Mouse (Mus musculus) heart, adult 2 months (tissue): ENCODE data around the gene Gm19345. TPM values are rescaled to one million over a fixed set of nuclear protein-coding genes. Genes with fewer than 3 reads are reported as not detected.

ENCODE experiments used
- DNase-seq, 2 experiments: peaks; one replicate each; pipeline ENCODE4 v3.0.0; 2021
- H3K27ac ChIP-seq: fragments of 200-600 bp; 2 replicates; pipeline ENCODE4 v1.8.1; 2022
- H3K27me3 ChIP-seq: fragments of 200-500 bp; 2 replicates; pipeline ENCODE4 v1.6.1; 2012; ENCODE audit warnings: mild to moderate bottlenecking, low read length, inconsistent platforms, mixed read lengths; ENCODE audit not compliant: control insufficient read depth, insufficient read depth
- H3K36me3 ChIP-seq: fragments of 200-500 bp; 2 replicates; pipeline ENCODE4 v1.6.1; 2012; ENCODE audit warnings: low read length, inconsistent platforms; ENCODE audit not compliant: control insufficient read depth, insufficient read depth
- H3K4me1 ChIP-seq: fragments of 200-500 bp; 2 replicates; pipeline ENCODE4 v1.6.1; 2011; ENCODE audit warnings: low read length; ENCODE audit not compliant: control insufficient read depth, insufficient read depth
- H3K4me3 ChIP-seq: fragments of 200-600 bp; 2 replicates; pipeline ENCODE4 v1.8.1; 2022
- H3K79me2 ChIP-seq: fragments of 200-500 bp; replicated peaks from 2 replicates; pipeline ENCODE4 v1.6.1; 2012; ENCODE audit warnings: mild to moderate bottlenecking, inconsistent platforms, low read length, moderate library complexity, mixed read lengths; ENCODE audit not compliant: control insufficient read depth, insufficient read depth
- H3K9ac ChIP-seq: fragments of 200-500 bp; 2 replicates; pipeline ENCODE4 v1.6.1; 2012; ENCODE audit warnings: low read depth, mild to moderate bottlenecking, control low read depth, inconsistent platforms, low read length, mixed read lengths
- CTCF ChIP-seq: fragments of 200-600 bp; IDR thresholded peaks from 2 replicates; pipeline ENCODE4 v1.8.1; 2022; ENCODE audit warnings: antibody characterized with exemption, mild to moderate bottlenecking, moderate library complexity
- EP300 ChIP-seq: fragments of 200-500 bp; IDR thresholded peaks from 2 replicates; pipeline ENCODE4 v1.6.1; 2011; ENCODE audit warnings: low read depth, low read length, control low read depth; ENCODE audit not compliant: insufficient read depth
- WGBS: fragments of 180-500 bp; shearing (Covaris S2); methylation state at CpG from one replicate; pipeline ENCODE4 v1.1.7; 2018; 5-methylcytosine and 5-hydroxymethylcytosine counted together
- intact Hi-C: fragments of 180-260 bp; cut with DNase I; formaldehyde crosslinking; loops from one replicate; pipeline ENCODE4 v1.15.1; 2025
- polyA plus RNA-seq: library from polyadenylated mRNA; depleted of rRNA; stranded (reverse); fragments of >200 nt; gene quantifications from 2 replicates; pipeline ENCODE4 v1.2.3, GENCODE M21; 2012; rRNA removed
- total RNA-seq, 2 experiments: library from RNA; stranded (reverse); gene quantifications; 2 replicates each; pipeline ENCODE4 v1.2.3; 2021

Gm19345 gene
- total and polyA plus RNA-seq, 3 experiments, result not detected

GRCm38 (mm10) chr7:19889881-19890280 lies 38.1 kb downstream of the Gm19345 start:
- Histone ChIP-seq H3K27me3 (no peaks in the 10 kb centered on the region), H3K27ac (no peak overlapping the region), H3K9ac (no peak overlapping the region), H3K79me2 (no peaks in the 10 kb centered on the region), H3K36me3 (no peaks in the 10 kb centered on the region), H3K4me3 (no peak overlapping the region), H3K4me1 (no peaks in the 10 kb centered on the region)
- intact Hi-C loops, result no loop called here
- 40% methylated on average over 8 of the region's 8 CpGs for WGBS
- peak; percentile 94 for TF ChIP-seq CTCF
- TF ChIP-seq EP300, result no peak
- peak in 1 of 2 experiments; percentile 70 for DNase-seq

Other genes with a start within 250 kb of the Gm19345 start
- 10 to 100 TPM; 13.9 to 14.0 TPM for gene Clasrp, start 247.5 kb upstream of the Gm19345 start, total RNA-seq
- gene Clasrp, start 247.5 kb upstream of the Gm19345 start, polyA plus RNA-seq, result 26.1 and 32.0 TPM in 2 replicates
- 1 to 10 TPM; 7.1 to 7.6 TPM for gene Relb, start 222.6 kb upstream of the Gm19345 start, total RNA-seq
- gene Relb, start 222.6 kb upstream of the Gm19345 start, polyA plus RNA-seq, result 9.5 and 12.1 TPM in 2 replicates
- 10 to 100 TPM; 61.7 to 74.9 TPM for gene Clptm1, start 187.0 kb upstream of the Gm19345 start, total RNA-seq
- 70.1 and 123 TPM in 2 replicates for gene Clptm1, start 187.0 kb upstream of the Gm19345 start, polyA plus RNA-seq
- under 1 TPM in 1 of 2 experiments, not detected in 1; 0.47 TPM for gene Apoc2, start 174.1 kb upstream of the Gm19345 start, total RNA-seq
- gene Apoc2, start 174.1 kb upstream of the Gm19345 start, polyA plus RNA-seq, result not detected in 2 replicates
- gene Gm44805, start 170.6 kb upstream of the Gm19345 start, total RNA-seq, result not detected
- gene Gm44805, start 170.6 kb upstream of the Gm19345 start, polyA plus RNA-seq, result not detected in 2 replicates
- gene Apoc4, start 170.5 kb upstream of the Gm19345 start, total RNA-seq, result not detected
- 0.82 TPM in 1 of 2 replicates, not detected in the other for gene Apoc4, start 170.5 kb upstream of the Gm19345 start, polyA plus RNA-seq
- gene Apoc1, start 159.3 kb upstream of the Gm19345 start, total RNA-seq, result 1 to 10 TPM; 2.7 to 4.2 TPM
- gene Apoc1, start 159.3 kb upstream of the Gm19345 start, polyA plus RNA-seq, result 3.1 and 7.2 TPM in 2 replicates
- gene Apoe, start 152.8 kb upstream of the Gm19345 start, total RNA-seq, result 100 to 1,000 TPM; 278 to 293 TPM
- 456 and 519 TPM in 2 replicates for gene Apoe, start 152.8 kb upstream of the Gm19345 start, polyA plus RNA-seq
- gene Tomm40, start 136.6 kb upstream of the Gm19345 start, total RNA-seq, result 10 to 100 TPM; 92.7 to 98.2 TPM
- 81.9 and 91.2 TPM in 2 replicates for gene Tomm40, start 136.6 kb upstream of the Gm19345 start, polyA plus RNA-seq
- gene Nectin2, start 101.5 kb upstream of the Gm19345 start, total RNA-seq, result 10 to 100 TPM; 30.2 to 41.4 TPM
- 29.4 and 30.7 TPM in 2 replicates for gene Nectin2, start 101.5 kb upstream of the Gm19345 start, polyA plus RNA-seq
- 100 to 1,000 TPM; 190 to 214 TPM for gene Bcam, start 81.0 kb upstream of the Gm19345 start, total RNA-seq
- 240 and 262 TPM in 2 replicates for gene Bcam, start 81.0 kb upstream of the Gm19345 start, polyA plus RNA-seq
- under 1 TPM; 0.63 to 0.77 TPM for gene Cblc, start 55.2 kb upstream of the Gm19345 start, total RNA-seq
- 0.41 and 1.2 TPM in 2 replicates for gene Cblc, start 55.2 kb upstream of the Gm19345 start, polyA plus RNA-seq
- gene Bcl3, start 29.2 kb upstream of the Gm19345 start, total RNA-seq, result 1 to 10 TPM; 3.5 to 6.1 TPM
- 11.9 and 14.0 TPM in 2 replicates for gene Bcl3, start 29.2 kb upstream of the Gm19345 start, polyA plus RNA-seq
- under 1 TPM in 1 of 2 experiments, not detected in 1; 0.14 TPM for gene Ceacam16, start 9.3 kb downstream of the Gm19345 start, total RNA-seq
- 0.35 and 0.66 TPM in 2 replicates for gene Ceacam16, start 9.3 kb downstream of the Gm19345 start, polyA plus RNA-seq
- not detected for gene Ceacam19, start 36.0 kb downstream of the Gm19345 start, total RNA-seq
- gene Ceacam19, start 36.0 kb downstream of the Gm19345 start, polyA plus RNA-seq, result not detected in 2 replicates
- gene Pvr, start 69.2 kb downstream of the Gm19345 start, total RNA-seq, result 10 to 100 TPM; 20.1 to 24.5 TPM
- gene Pvr, start 69.2 kb downstream of the Gm19345 start, polyA plus RNA-seq, result 18.1 and 34.0 TPM in 2 replicates
- 1 to 10 TPM; 1.9 to 2.9 TPM for gene Igsf23, start 98.8 kb downstream of the Gm19345 start, total RNA-seq
- 8.6 and 9.9 TPM in 2 replicates for gene Igsf23, start 98.8 kb downstream of the Gm19345 start, polyA plus RNA-seq
- gene Ceacam20, start 113.4 kb downstream of the Gm19345 start, total RNA-seq, result not detected
- not detected in 2 replicates for gene Ceacam20, start 113.4 kb downstream of the Gm19345 start, polyA plus RNA-seq
- gene Nlrp9b, start 139.5 kb downstream of the Gm19345 start, total RNA-seq, result not detected
- gene Nlrp9b, start 139.5 kb downstream of the Gm19345 start, polyA plus RNA-seq, result not detected in 2 replicates
- not detected for gene Vmn1r91, start 247.7 kb downstream of the Gm19345 start, total RNA-seq
- not detected in 2 replicates for gene Vmn1r91, start 247.7 kb downstream of the Gm19345 start, polyA plus RNA-seq